Comparison of ENCODE assay signal across 9 mouse cellular contexts in the genomic region with DNA sequence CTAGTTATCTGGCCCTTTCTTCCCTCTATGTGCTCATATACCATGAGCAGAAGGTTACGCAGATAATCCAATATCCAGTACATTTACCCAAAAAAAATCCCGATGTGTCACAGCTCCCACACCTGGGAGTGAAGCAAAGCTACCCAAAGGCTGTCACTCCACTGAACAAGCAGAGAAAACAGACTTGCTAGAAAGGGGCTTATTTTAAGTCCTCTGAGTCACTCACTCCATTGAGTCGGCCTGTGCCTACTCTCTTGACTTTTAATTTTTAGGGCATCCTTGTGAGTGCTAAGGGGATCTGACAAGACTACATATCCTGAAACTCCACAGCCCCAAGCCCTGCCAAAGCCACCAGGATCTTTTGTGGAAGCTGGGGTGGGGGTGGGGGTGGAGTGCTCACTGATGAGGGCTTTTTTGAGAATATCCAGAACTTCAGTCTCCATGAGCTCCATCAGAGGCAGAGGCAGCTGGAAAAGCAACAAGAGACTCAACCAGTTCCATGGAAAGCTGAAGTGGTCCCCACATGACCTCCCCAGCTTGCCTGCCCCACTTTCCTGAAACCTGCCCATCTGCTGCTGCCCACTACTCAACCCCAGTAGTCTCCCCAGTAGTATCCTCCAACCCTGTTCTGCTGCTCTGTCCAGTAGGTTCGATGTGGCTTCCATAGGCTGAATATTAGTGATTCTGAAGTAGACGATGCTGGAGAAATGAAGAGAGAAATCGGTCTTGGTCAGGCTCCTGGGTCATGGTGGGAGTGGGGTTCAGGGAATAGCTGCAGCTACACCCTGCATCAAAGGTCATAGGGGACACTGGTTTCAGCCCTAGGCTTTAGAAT. TPM values are rescaled to one million over a fixed set of nuclear protein-coding genes. Genes with fewer than 3 reads are reported as not detected.
DNase-seq lines count a peak whose midpoint lies in the region; ATAC-seq and TF ChIP-seq lines count a peak whose summit lies in the region.
"Had no signal": no experiment of that assay in that cellular context is flagged by ENCODE, and none has a peak within 500 bp of the region (broad histone marks: within the 10 kb centered on the region; RNA-seq: fewer than 3 reads in every experiment).

No protein-coding gene starts in this region.

- TF ChIP-seq POLR2A in MEL (IDR thresholded peaks at IDR 0.05; ENCODE audit: control insufficient read depth in 1 of 2, insufficient read depth in 1 of 2, low read depth in 1 of 2, low read length in 2 of 2, poor library complexity in 1 of 2) = no peak
- no peak for TF ChIP-seq POLR2A in cortical plate, adult 2 months (IDR thresholded peaks at IDR 0.05; ENCODE audit: extremely low read depth, insufficient read depth, low read length)

- no peak for DNase-seq in hindbrain, embryonic 11.5 days (ENCODE audit: low spot score)
- DNase-seq in MEL (ENCODE audit: low read depth, low spot score) = no peak
- DNase-seq in liver, embryonic 14.5 days (ENCODE audit: low read depth in 3 of 3, low spot score in 3 of 3) = no peak
- no peak for DNase-seq in embryo, embryonic 11 days
- no peak for DNase-seq in ovary, postnatal 14 days (ENCODE audit: low spot score)
- DNase-seq: spleen, adult 18-20 months had no signal

- H3K4me1 ChIP-seq in hindbrain, embryonic 12.5 days = peaks cover 41% of the 10 kb centered on the region
- H3K4me1 ChIP-seq in hindbrain, embryonic 11.5 days (replicated peaks; ENCODE audit: control insufficient read depth, insufficient read depth, low read length) = peaks cover 13% of the 10 kb centered on the region; the same call in 1 of the 2 replicates
- H3K4me1 ChIP-seq in MEL (ENCODE audit: control insufficient read depth in 1 of 2, insufficient read depth in 2 of 2, low read length in 2 of 2) = peaks cover 0 to 10% of the 10 kb centered on the region in 2 experiments; a peak in 1 of 4 replicates
- peaks cover 6% of the 10 kb centered on the region; the same call in 1 of the 2 replicates for H3K4me1 ChIP-seq in cortical plate, adult 2 months (ENCODE audit: control insufficient read depth, insufficient read depth, low read length)
- peaks cover 7 to 13% of the 10 kb centered on the region in 2 experiments for H3K4me1 ChIP-seq in liver, embryonic 14.5 days (replicated peaks; ENCODE audit: control insufficient read depth in 2 of 2, insufficient read depth in 2 of 2, low read length in 1 of 2)

- H3K4me2 ChIP-seq in hindbrain, embryonic 12.5 days (replicated peaks) = no peak overlapping the region; the same call in 1 of the 2 replicates
- H3K4me2 ChIP-seq in hindbrain, embryonic 11.5 days (replicated peaks; ENCODE audit: low read depth, low read length) = no peak overlapping the region
- H3K4me2 ChIP-seq in liver, embryonic 14.5 days (ENCODE audit: low read depth) = peak overlapping the region; percentile 96

- no peak overlapping the region for H3K27ac ChIP-seq in hindbrain, embryonic 12.5 days
- H3K27ac ChIP-seq in hindbrain, embryonic 11.5 days (ENCODE audit: low read depth, low read length) = no peak overlapping the region
- no peak overlapping the region; the same call in 1 of the 2 replicates for H3K27ac ChIP-seq in MEL (ENCODE audit: control insufficient read depth, low read depth, low read length)
- H3K27ac ChIP-seq in cortical plate, adult 2 months (ENCODE audit: insufficient read depth, low read length) = peak overlapping the region; percentile 90
- H3K27ac ChIP-seq in liver, embryonic 14.5 days = no peak overlapping the region

- WGBS in hindbrain, embryonic 12.5 days = 60% methylated on average over 6 of the region's 6 CpGs
- WGBS in hindbrain, embryonic 11.5 days = 61% methylated on average over 6 of the region's 6 CpGs
- 56% methylated on average over 6 of the region's 6 CpGs for WGBS in liver, embryonic 14.5 days (ENCODE audit: insufficient replicate concordance)

- TF ChIP-seq EP300 in MEL (IDR thresholded peaks at IDR 0.05; ENCODE audit: low read depth in 1 of 2, low read length in 2 of 2) = peak in 1 of 2 experiments; percentile 0; a peak in 1 of 4 replicates
- no peak for TF ChIP-seq EP300 in liver, embryonic 14.5 days (IDR thresholded peaks at IDR 0.05; ENCODE audit: low read depth)

- 0 out of 2 replicates have a peak overlapping the region, but pooled peaks have one; percentile 88 for H3K4me3 ChIP-seq in hindbrain, embryonic 12.5 days
- no peak overlapping the region for H3K4me3 ChIP-seq in hindbrain, embryonic 11.5 days (ENCODE audit: low read depth, low read length)
- H3K4me3 ChIP-seq in MEL (ENCODE audit: control insufficient read depth in 1 of 2, insufficient read depth in 1 of 2, low read depth in 2 of 2, low read length in 2 of 2) = peak overlapping the region in 1 of 2 experiments; percentile 75; a peak in 1 of 4 replicates
- peak overlapping the region; percentile 43; the same call in 1 of the 2 replicates for H3K4me3 ChIP-seq in cortical plate, adult 2 months (ENCODE audit: insufficient read depth, low read length)
- H3K4me3 ChIP-seq in liver, embryonic 14.5 days (ENCODE audit: insufficient read depth in 1 of 2, low read depth in 2 of 2, low read length in 2 of 2) = peak overlapping the region in 1 of 2 experiments; percentile 82; a peak in 1 of 4 replicates

- TF ChIP-seq RAD21 in MEL (IDR thresholded peaks at IDR 0.05; ENCODE audit: low read depth, low read length) = no peak

- no peak for TF ChIP-seq CTCF in MEL (IDR thresholded peaks at IDR 0.05 in 2 of 3, conservative IDR thresholded peaks at IDR 0.05 in 1 of 3; ENCODE audit: control insufficient read depth in 1 of 3, insufficient read depth in 1 of 3, low read depth in 2 of 3, low read length in 3 of 3, poor library complexity in 1 of 3, severe bottlenecking in 1 of 3)
- TF ChIP-seq CTCF in cortical plate, adult 2 months (IDR thresholded peaks at IDR 0.05; ENCODE audit: extremely low read depth, insufficient read depth, low read length) = no peak
- TF ChIP-seq CTCF in liver, embryonic 14.5 days (IDR thresholded peaks at IDR 0.05; ENCODE audit: low read depth) = no peak

- no peaks in the 10 kb centered on the region for H3K9me3 ChIP-seq in hindbrain, embryonic 12.5 days (replicated peaks)
- H3K9me3 ChIP-seq in hindbrain, embryonic 11.5 days (ENCODE audit: control insufficient read depth, low read length) = no peaks in the 10 kb centered on the region
- no peaks in the 10 kb centered on the region for H3K9me3 ChIP-seq in MEL (replicated peaks; ENCODE audit: insufficient read depth, low read length)
- no peaks in the 10 kb centered on the region for H3K9me3 ChIP-seq in liver, embryonic 14.5 days (ENCODE audit: control insufficient read depth, low read length)

- H3K9ac ChIP-seq in hindbrain, embryonic 12.5 days = no peak overlapping the region
- no peak overlapping the region for H3K9ac ChIP-seq in hindbrain, embryonic 11.5 days (ENCODE audit: low read depth, low read length)
- peak overlapping the region; percentile 77 for H3K9ac ChIP-seq in MEL (ENCODE audit: control insufficient read depth, low read depth, low read length, poor library complexity, severe bottlenecking)
- peak overlapping the region; percentile 58 for H3K9ac ChIP-seq in liver, embryonic 14.5 days (replicated peaks)

- peaks cover 6% of the 10 kb centered on the region; the same call in 1 of the 2 replicates for H3K36me3 ChIP-seq in hindbrain, embryonic 12.5 days
- H3K36me3 ChIP-seq in hindbrain, embryonic 11.5 days (ENCODE audit: control insufficient read depth, insufficient read depth, low read length) = no peaks in the 10 kb centered on the region
- peaks cover 0 to 5% of the 10 kb centered on the region in 2 experiments; a peak in 2 of 4 replicates for H3K36me3 ChIP-seq in MEL (ENCODE audit: control insufficient read depth in 1 of 2, insufficient read depth in 2 of 2, low read length in 2 of 2)
- no peaks in the 10 kb centered on the region for H3K36me3 ChIP-seq in liver, embryonic 14.5 days (replicated peaks; ENCODE audit: control insufficient read depth, insufficient read depth, low read depth)

- H3K27me3 ChIP-seq in hindbrain, embryonic 12.5 days = peaks cover 57% of the 10 kb centered on the region
- peaks cover 54% of the 10 kb centered on the region for H3K27me3 ChIP-seq in hindbrain, embryonic 11.5 days (ENCODE audit: control insufficient read depth, insufficient read depth, low read length)
- H3K27me3 ChIP-seq in MEL (ENCODE audit: control insufficient read depth in 1 of 2, insufficient read depth in 2 of 2, low read length in 2 of 2) = no peaks in the 10 kb centered on the region
- H3K27me3 ChIP-seq in liver, embryonic 14.5 days (ENCODE audit: control insufficient read depth, insufficient read depth, low read length) = peaks cover 45% of the 10 kb centered on the region

- ATAC-seq in hindbrain, embryonic 12.5 days (ENCODE audit: low FRiP score) = no peak
- no peak for ATAC-seq in hindbrain, embryonic 11.5 days (ENCODE audit: low FRiP score)
- ATAC-seq in liver, embryonic 14.5 days (ENCODE audit: insufficient read depth) = no peak
- ATAC-seq in megakaryocyte-erythroid progenitor cell, adult 5-6 weeks (replicated peaks; ENCODE audit: low FRiP score, low TSS enrichment, poor library complexity, severe bottlenecking) = no peak

- H3K79me2 ChIP-seq in MEL (ENCODE audit: control insufficient read depth, insufficient read depth, low read length, poor library complexity) = peaks cover 15% of the 10 kb centered on the region

RNA-seq across cellular contexts. Expression of gene Esrra, which starts 1.5 kb away (rescaled TPM):
- 16.0 and 16.6 TPM in 2 replicates for polyA plus RNA-seq in hindbrain, embryonic 12.5 days (2016; fragmentation: Nextera tagmentation; extraction: Ambion mirVana)
- 4.1 and 5.0 TPM in 2 replicates for polyA plus RNA-seq in hindbrain, embryonic 11.5 days (2014; fragmentation: Nextera tagmentation; extraction: Ambion mirVana)
- 30.5 and 40.9 TPM in 2 replicates for total RNA-seq in MEL (2012; rRNA removed)
- 10 to 100 TPM in 1 of 2 experiments, not detected in 1; 32.5 TPM for polyA plus RNA-seq in MEL (2012; ENCODE audit: insufficient read depth in 1 of 2, insufficient read length in 2 of 2, low read depth in 1 of 2, low replicate concordance in 2 of 2, missing spikeins in 1 of 2)
- polyA plus RNA-seq in cortical plate, adult 2 months (2012; rRNA removed) = 59.2 and 62.9 TPM in 2 replicates
- 6.2 and 6.6 TPM in 2 replicates for polyA plus RNA-seq in liver, embryonic 14.5 days (2012; rRNA removed)
- polyA plus RNA-seq in liver, embryonic 14.5 days (2014; fragmentation: Nextera tagmentation; extraction: Ambion mirVana) = 1.6 and 2.2 TPM in 2 replicates
- total RNA-seq in megakaryocyte-erythroid progenitor cell, adult 5-6 weeks (2014; fragmentation: Nextera tagmentation) = 14.1 and 18.9 TPM in 2 replicates
- total RNA-seq in megakaryocyte-erythroid progenitor cell, adult 5-6 weeks (2017) = 10.8 and 18.4 TPM in 2 replicates

RNA-seq across cellular contexts. Expression of gene Catsperz, which starts 2.1 kb away (rescaled TPM):
- 0.98 TPM in 1 of 2 replicates, not detected in the other for polyA plus RNA-seq in hindbrain, embryonic 12.5 days (2016; fragmentation: Nextera tagmentation; extraction: Ambion mirVana)
- 0.54 TPM in 1 of 2 replicates, not detected in the other for polyA plus RNA-seq in hindbrain, embryonic 11.5 days (2014; fragmentation: Nextera tagmentation; extraction: Ambion mirVana)
- total RNA-seq in MEL (2012; rRNA removed) = 0.65 TPM in 1 of 2 replicates, not detected in the other
- polyA plus RNA-seq in MEL (2012; ENCODE audit: insufficient read depth in 1 of 2, insufficient read length in 2 of 2, low read depth in 1 of 2, low replicate concordance in 2 of 2, missing spikeins in 1 of 2) = 1 to 10 TPM in 1 of 2 experiments, not detected in 1; 2.4 TPM
- polyA plus RNA-seq in cortical plate, adult 2 months (2012; rRNA removed) = 31.9 and 33.9 TPM in 2 replicates
- polyA plus RNA-seq in liver, embryonic 14.5 days (2012; rRNA removed) = 0.13 and 0.16 TPM in 2 replicates
- polyA plus RNA-seq in liver, embryonic 14.5 days (2014; fragmentation: Nextera tagmentation; extraction: Ambion mirVana) = 0.28 and 0.37 TPM in 2 replicates
- not detected in 2 replicates for total RNA-seq in megakaryocyte-erythroid progenitor cell, adult 5-6 weeks (2014; fragmentation: Nextera tagmentation)
- not detected in 2 replicates for total RNA-seq in megakaryocyte-erythroid progenitor cell, adult 5-6 weeks (2017)

RNA-seq across cellular contexts. Expression of gene Kcnk4, which starts 11.2 kb away (rescaled TPM):
- polyA plus RNA-seq in hindbrain, embryonic 12.5 days (2016; fragmentation: Nextera tagmentation; extraction: Ambion mirVana) = 0.14 and 0.19 TPM in 2 replicates
- 0.18 and 0.49 TPM in 2 replicates for polyA plus RNA-seq in hindbrain, embryonic 11.5 days (2014; fragmentation: Nextera tagmentation; extraction: Ambion mirVana)
- total RNA-seq in MEL (2012; rRNA removed) = 0.15 TPM in 1 of 2 replicates, not detected in the other
- polyA plus RNA-seq in MEL (2012; ENCODE audit: insufficient read depth in 1 of 2, insufficient read length in 2 of 2, low read depth in 1 of 2, low replicate concordance in 2 of 2, missing spikeins in 1 of 2) = 1 to 10 TPM in 1 of 2 experiments, not detected in 1; 1.8 TPM
- polyA plus RNA-seq in cortical plate, adult 2 months (2012; rRNA removed) = 57.1 and 59.0 TPM in 2 replicates
- polyA plus RNA-seq in liver, embryonic 14.5 days (2012; rRNA removed) = not detected in 2 replicates
- polyA plus RNA-seq in liver, embryonic 14.5 days (2014; fragmentation: Nextera tagmentation; extraction: Ambion mirVana) = 0.05 TPM in 1 of 2 replicates, not detected in the other
- total RNA-seq in megakaryocyte-erythroid progenitor cell, adult 5-6 weeks (2014; fragmentation: Nextera tagmentation) = not detected in 2 replicates
- not detected in 2 replicates for total RNA-seq in megakaryocyte-erythroid progenitor cell, adult 5-6 weeks (2017)

RNA-seq across cellular contexts. Expression of gene Prdx5, which starts 13.2 kb away (rescaled TPM):
- 194 and 200 TPM in 2 replicates for polyA plus RNA-seq in hindbrain, embryonic 12.5 days (2016; fragmentation: Nextera tagmentation; extraction: Ambion mirVana)
- 126 and 138 TPM in 2 replicates for polyA plus RNA-seq in hindbrain, embryonic 11.5 days (2014; fragmentation: Nextera tagmentation; extraction: Ambion mirVana)
- 127 and 130 TPM in 2 replicates for total RNA-seq in MEL (2012; rRNA removed)
- 100 to 1,000 TPM in 1 of 2 experiments, not detected in 1; 246 TPM for polyA plus RNA-seq in MEL (2012; ENCODE audit: insufficient read depth in 1 of 2, insufficient read length in 2 of 2, low read depth in 1 of 2, low replicate concordance in 2 of 2, missing spikeins in 1 of 2)
- polyA plus RNA-seq in cortical plate, adult 2 months (2012; rRNA removed) = 366 and 368 TPM in 2 replicates
- polyA plus RNA-seq in liver, embryonic 14.5 days (2012; rRNA removed) = 41.8 and 54.9 TPM in 2 replicates
- 78.7 and 87.2 TPM in 2 replicates for polyA plus RNA-seq in liver, embryonic 14.5 days (2014; fragmentation: Nextera tagmentation; extraction: Ambion mirVana)
- 76.5 and 87.1 TPM in 2 replicates for total RNA-seq in megakaryocyte-erythroid progenitor cell, adult 5-6 weeks (2014; fragmentation: Nextera tagmentation)
- total RNA-seq in megakaryocyte-erythroid progenitor cell, adult 5-6 weeks (2017) = 101 and 126 TPM in 2 replicates

RNA-seq across cellular contexts. Expression of gene Trmt112, which starts 13.6 kb away (rescaled TPM):
- polyA plus RNA-seq in hindbrain, embryonic 12.5 days (2016; fragmentation: Nextera tagmentation; extraction: Ambion mirVana) = 108 and 128 TPM in 2 replicates
- 142 and 147 TPM in 2 replicates for polyA plus RNA-seq in hindbrain, embryonic 11.5 days (2014; fragmentation: Nextera tagmentation; extraction: Ambion mirVana)
- 285 and 294 TPM in 2 replicates for total RNA-seq in MEL (2012; rRNA removed)
- polyA plus RNA-seq in MEL (2012; ENCODE audit: insufficient read depth in 1 of 2, insufficient read length in 2 of 2, low read depth in 1 of 2, low replicate concordance in 2 of 2, missing spikeins in 1 of 2) = 100 to 1,000 TPM in 1 of 2 experiments, not detected in 1; 319 TPM
- polyA plus RNA-seq in cortical plate, adult 2 months (2012; rRNA removed) = 95.8 and 96.5 TPM in 2 replicates
- polyA plus RNA-seq in liver, embryonic 14.5 days (2012; rRNA removed) = 65.7 and 69.4 TPM in 2 replicates
- polyA plus RNA-seq in liver, embryonic 14.5 days (2014; fragmentation: Nextera tagmentation; extraction: Ambion mirVana) = 75.2 and 77.4 TPM in 2 replicates
- 185 and 221 TPM in 2 replicates for total RNA-seq in megakaryocyte-erythroid progenitor cell, adult 5-6 weeks (2014; fragmentation: Nextera tagmentation)
- total RNA-seq in megakaryocyte-erythroid progenitor cell, adult 5-6 weeks (2017) = 235 and 364 TPM in 2 replicates

Comparison
In these comparisons a context has a peak if more than half of its experiments do, and no peak if none do; other contexts are left out.
1. H3K9ac ChIP-seq: peak in MEL (single experiment) and liver, embryonic 14.5 days (single experiment); none in hindbrain, embryonic 12.5 days (single experiment) and hindbrain, embryonic 11.5 days (single experiment).
2. RNA of gene Kcnk4, which starts 11.2 kb away (polyA plus RNA-seq): 57.1 to 59.0 TPM in cortical plate, adult 2 months; 1.8 TPM in MEL, 0.18 to 0.49 TPM in hindbrain, embryonic 11.5 days, 0.14 to 0.19 TPM in hindbrain, embryonic 12.5 days and 0.05 TPM in liver, embryonic 14.5 days; every median in the first group is over 10 times any median in the second.